Mouse (Mus musculus) heart, adult 2 months (tissue): ENCODE results near the gene Gcfc2.

Experiments used
- CTCF ChIP-seq: fragments of 200-600 bp; IDR thresholded peaks from 2 replicates; pipeline ENCODE4 v1.8.1; 2022; ENCODE audit warnings: antibody characterized with exemption, mild to moderate bottlenecking, moderate library complexity
- EP300 ChIP-seq: fragments of 200-500 bp; IDR thresholded peaks from 2 replicates; pipeline ENCODE4 v1.6.1; 2011; ENCODE audit warnings: low read depth, low read length, control low read depth; ENCODE audit not compliant: insufficient read depth
- POLR2A ChIP-seq: fragments of 200-500 bp; IDR thresholded peaks from 2 replicates; pipeline ENCODE4 v1.6.1; 2011; ENCODE audit warnings: mild to moderate bottlenecking, low read depth, low read length, control low read depth; ENCODE audit not compliant: insufficient read depth

DNA sequence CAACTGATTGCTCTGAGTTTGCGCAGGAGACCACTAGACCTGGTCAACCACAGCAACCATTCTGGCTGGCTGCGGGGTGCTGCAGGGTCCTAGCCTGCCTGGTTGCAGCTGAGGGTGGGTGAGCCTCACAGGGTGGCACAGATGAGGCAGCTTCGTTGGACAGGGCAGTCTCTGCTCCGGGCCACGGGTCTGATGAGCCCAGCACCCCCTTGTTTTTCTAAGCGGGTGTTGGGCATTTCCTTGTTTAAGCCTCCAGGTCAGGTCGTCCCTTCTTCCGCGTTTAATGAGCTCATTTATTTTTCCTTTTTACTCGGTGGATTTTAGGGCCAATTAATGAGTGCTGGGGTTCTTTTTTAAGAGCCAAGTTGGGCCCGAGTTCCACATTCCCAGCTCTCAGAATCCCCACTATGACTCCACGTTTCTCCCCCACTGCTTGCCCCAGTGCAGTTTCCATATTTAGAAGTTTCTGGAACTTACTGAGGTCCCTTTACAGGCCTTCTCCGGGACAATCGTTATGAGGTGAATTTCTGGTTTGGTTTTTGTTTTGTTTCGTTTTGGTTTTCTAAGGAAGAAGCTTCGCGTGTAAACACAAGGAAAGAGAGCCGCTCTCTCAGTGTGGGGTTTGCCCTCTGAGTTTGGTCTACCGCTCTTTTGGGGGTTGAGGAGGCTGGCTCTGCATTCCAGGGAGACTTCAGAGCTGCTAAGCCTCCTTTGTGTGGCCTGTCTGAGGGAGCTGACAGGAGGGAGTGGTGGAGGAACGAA is 66.8 kb downstream of the Gcfc2 start:
- TF ChIP-seq EP300 = no peak
- no peak for TF ChIP-seq POLR2A
- no peak for TF ChIP-seq CTCF
